Mouse (Mus musculus): ENCODE data around the gene Cnmd. TPM values are rescaled to one million over a fixed set of nuclear protein-coding genes. Genes with fewer than 3 reads are reported as not detected.

Gene Cnmd
- total RNA-seq, 2 experiments from 2014 or later, result 2.4 to 2.9 TPM

Other genes starting within 250 kb of the Cnmd start
- gene Kbtbd7, start 235.7 kb downstream of the Cnmd start, total RNA-seq (2015; ENCODE audit: low replicate concordance), result 9.2 and 10.2 TPM in 2 replicates
- 10.5 and 11.4 TPM in 2 replicates for gene Kbtbd7, start 235.7 kb downstream of the Cnmd start, total RNA-seq (2017; ENCODE audit: low replicate concordance)
- 0.96 and 2.1 TPM in 2 replicates for gene Kbtbd6, start 210.3 kb downstream of the Cnmd start, total RNA-seq (2015; ENCODE audit: low replicate concordance)
- 2.6 and 3.6 TPM in 2 replicates for gene Kbtbd6, start 210.3 kb downstream of the Cnmd start, total RNA-seq (2017; ENCODE audit: low replicate concordance)
- 38.8 and 45.6 TPM in 2 replicates for gene Elf1, start 181.0 kb downstream of the Cnmd start, total RNA-seq (2015; ENCODE audit: low replicate concordance)
- 83.8 and 92.9 TPM in 2 replicates for gene Elf1, start 181.0 kb downstream of the Cnmd start, total RNA-seq (2017; ENCODE audit: low replicate concordance)
- gene Wbp4, start 180.7 kb downstream of the Cnmd start, total RNA-seq (2015; ENCODE audit: low replicate concordance), result 12.1 and 13.0 TPM in 2 replicates
- gene Wbp4, start 180.7 kb downstream of the Cnmd start, total RNA-seq (2017; ENCODE audit: low replicate concordance), result 30.7 and 45.6 TPM in 2 replicates
- 46.9 and 56.4 TPM in 2 replicates for gene Sugt1, start 74.5 kb downstream of the Cnmd start, total RNA-seq (2015; ENCODE audit: low replicate concordance)
- 30.9 and 44.0 TPM in 2 replicates for gene Sugt1, start 74.5 kb downstream of the Cnmd start, total RNA-seq (2017; ENCODE audit: low replicate concordance)
- not detected in 2 replicates for gene Pcdh8, start 109.1 kb upstream of the Cnmd start, total RNA-seq (2015; ENCODE audit: low replicate concordance)
- gene Pcdh8, start 109.1 kb upstream of the Cnmd start, total RNA-seq (2017; ENCODE audit: low replicate concordance), result not detected in 2 replicates